Mouse (Mus musculus): ENCODE data around the gene Scin. TPM values are rescaled to one million over a fixed set of nuclear protein-coding genes. Genes with fewer than 3 reads are reported as not detected.

The Scin gene
- polyA plus RNA-seq, 1 experiment from 2014 or later = 0.25 TPM

DNA sequence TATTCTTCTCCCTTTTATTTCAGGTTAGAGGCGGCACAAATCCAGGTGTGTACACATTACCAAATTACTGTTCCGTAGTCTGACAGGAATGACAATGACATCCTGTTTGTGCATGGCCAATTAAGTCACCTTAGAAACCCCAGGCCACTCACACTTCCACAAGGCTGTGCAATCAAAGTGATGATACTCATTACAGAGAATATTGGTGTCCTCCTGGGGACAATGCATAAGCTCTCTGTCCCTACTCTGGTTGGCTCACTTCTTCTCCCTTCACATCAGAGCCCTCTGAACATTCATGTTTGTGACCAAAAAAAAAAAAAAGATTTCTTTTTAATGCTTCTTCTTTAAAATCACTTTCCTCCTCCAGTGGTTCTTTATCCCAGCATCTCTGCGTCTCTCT lies 106.2 kb downstream of the Scin start:
- Histone ChIP-seq H3K9ac (ENCODE audit: low read depth, low read length) (no peak overlapping the region), H3K4me3 (ENCODE audit: low read depth, low read length) (no peak overlapping the region), H3K4me1 (replicated peaks; ENCODE audit: control insufficient read depth, insufficient read depth, low read length) (peaks cover 9% of the 10 kb centered on the region), H3K36me3 (ENCODE audit: control insufficient read depth, insufficient read depth, low read length) (no peaks in the 10 kb centered on the region; the same call in 1 of the 2 replicates), H3K4me2 (peak overlapping the region; percentile 28; the same call in 1 of the 2 replicates), H3K9me3 (ENCODE audit: control insufficient read depth, low read length) (no peaks in the 10 kb centered on the region), H3K27ac (ENCODE audit: low read depth, low read length) (peak overlapping the region; percentile 84), H3K27me3 (replicated peaks; ENCODE audit: control insufficient read depth, insufficient read depth, low read length) (no peaks in the 10 kb centered on the region)
- 90% methylated on average over 3 of the region's 3 CpGs for WGBS
- no peak for DNase-seq (ENCODE audit: low spot score)
- ATAC-seq (replicated peaks; ENCODE audit: low FRiP score) = peak; percentile 32

DNA sequence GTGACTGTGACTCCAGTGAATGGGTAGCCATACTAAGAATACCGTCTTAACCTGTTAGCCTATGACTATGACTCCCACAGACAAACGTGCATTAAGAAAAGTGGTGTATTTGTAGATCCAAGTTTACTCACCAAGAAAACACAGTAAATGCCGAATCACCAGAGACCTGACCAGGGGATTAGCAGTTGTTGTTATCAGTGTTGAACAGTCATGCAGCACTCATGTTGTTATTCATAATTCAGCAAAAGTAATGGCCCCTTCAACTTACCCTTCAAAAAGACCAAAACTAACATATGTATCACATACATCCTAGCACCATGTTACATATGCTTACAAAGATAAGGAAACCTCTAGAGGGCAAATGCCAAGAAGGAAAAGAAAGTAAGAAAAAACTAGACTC lies 106.6 kb downstream of the Scin start:
- H3K9ac ChIP-seq (ENCODE audit: low read depth, low read length) = peak overlapping the region; percentile 26; the same call in 1 of the 2 replicates
- peaks cover 9% of the 10 kb centered on the region for H3K4me1 ChIP-seq (replicated peaks; ENCODE audit: control insufficient read depth, insufficient read depth, low read length)
- H3K27me3 ChIP-seq (replicated peaks; ENCODE audit: control insufficient read depth, insufficient read depth, low read length) = no peaks in the 10 kb centered on the region
- peak overlapping the region; percentile 84 for H3K27ac ChIP-seq (ENCODE audit: low read depth, low read length)
- WGBS = 59% methylated on average over 3 of the region's 3 CpGs
- no peaks in the 10 kb centered on the region; the same call in 1 of the 2 replicates for H3K36me3 ChIP-seq (ENCODE audit: control insufficient read depth, insufficient read depth, low read length)
- no peaks in the 10 kb centered on the region for H3K9me3 ChIP-seq (ENCODE audit: control insufficient read depth, low read length)
- peak overlapping the region; percentile 28 for H3K4me2 ChIP-seq
- ATAC-seq (replicated peaks; ENCODE audit: low FRiP score) (peak; percentile 88), DNase-seq (ENCODE audit: low spot score) (no peak)
- no peak overlapping the region for H3K4me3 ChIP-seq (ENCODE audit: low read depth, low read length)

DNA sequence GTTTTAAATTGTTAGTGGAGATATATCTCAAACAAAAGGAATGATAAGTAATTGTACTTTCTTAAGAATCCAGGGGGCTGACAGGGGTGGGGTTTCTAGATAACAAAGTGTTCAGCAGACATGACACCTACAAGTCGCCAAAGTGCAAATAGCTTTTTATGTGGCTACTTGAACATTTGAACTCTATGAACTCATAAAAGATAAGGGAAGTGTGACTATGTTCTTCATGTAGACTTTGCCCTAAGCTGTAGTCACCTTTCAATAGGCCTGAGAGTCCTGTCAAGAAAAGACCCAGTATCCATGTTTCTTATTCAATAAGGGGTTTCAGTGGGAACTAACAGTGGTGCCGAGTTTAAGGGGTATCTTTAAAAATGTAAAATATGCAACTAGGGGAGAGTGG lies 110.1 kb downstream of the Scin start:
- Histone ChIP-seq H3K4me1 (replicated peaks; ENCODE audit: control insufficient read depth, insufficient read depth, low read length) (peaks cover 9% of the 10 kb centered on the region), H3K4me2 (no peak overlapping the region), H3K27ac (ENCODE audit: low read depth, low read length) (no peak overlapping the region; the same call in 1 of the 2 replicates), H3K9me3 (ENCODE audit: control insufficient read depth, low read length) (no peaks in the 10 kb centered on the region), H3K27me3 (replicated peaks; ENCODE audit: control insufficient read depth, insufficient read depth, low read length) (no peaks in the 10 kb centered on the region), H3K36me3 (ENCODE audit: control insufficient read depth, insufficient read depth, low read length) (no peaks in the 10 kb centered on the region), H3K9ac (ENCODE audit: low read depth, low read length) (no peak overlapping the region), H3K4me3 (ENCODE audit: low read depth, low read length) (no peak overlapping the region)
- DNase-seq (ENCODE audit: low spot score) (no peak), ATAC-seq (replicated peaks; ENCODE audit: low FRiP score) (no peak)
- WGBS = 40% methylated on average over 2 of the region's 2 CpGs

DNA sequence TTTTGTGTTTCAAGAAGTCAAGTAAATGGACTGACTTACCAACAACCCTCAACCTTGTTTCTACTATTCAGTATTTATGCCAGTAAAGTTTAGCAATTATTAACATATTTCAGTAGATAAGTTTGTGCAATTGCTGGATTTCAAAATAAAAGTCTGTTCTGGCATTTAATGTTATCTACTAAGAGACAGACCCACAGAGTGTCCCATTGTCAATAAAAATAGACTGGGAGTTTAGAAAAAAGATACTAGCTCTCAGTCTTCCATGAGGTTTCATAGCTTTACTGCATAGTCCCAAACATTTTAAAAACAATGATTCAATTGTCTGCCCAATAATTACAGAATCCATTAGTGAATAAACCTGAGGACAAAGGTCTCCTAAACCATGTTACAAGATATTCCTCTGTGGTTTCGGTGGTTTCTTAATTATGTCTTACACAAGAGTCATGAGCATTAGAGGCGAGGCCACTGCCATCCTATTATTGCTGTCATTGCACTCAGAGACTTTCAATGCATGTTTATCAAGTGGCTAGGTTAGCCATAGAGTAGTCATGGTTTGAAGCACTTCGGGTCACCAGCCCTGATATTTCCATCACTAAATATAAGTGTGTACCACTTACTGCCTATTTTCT lies 110.9 kb downstream of the Scin start:
- no peak for DNase-seq (ENCODE audit: low spot score)
- 0 out of 2 replicates have a peak, but pooled peaks have one; percentile 35 for ATAC-seq (replicated peaks; ENCODE audit: low FRiP score)
- Histone ChIP-seq H3K4me2 (no peak overlapping the region), H3K4me1 (replicated peaks; ENCODE audit: control insufficient read depth, insufficient read depth, low read length) (peaks cover 6% of the 10 kb centered on the region), H3K9me3 (ENCODE audit: control insufficient read depth, low read length) (no peaks in the 10 kb centered on the region), H3K27me3 (replicated peaks; ENCODE audit: control insufficient read depth, insufficient read depth, low read length) (no peaks in the 10 kb centered on the region), H3K4me3 (ENCODE audit: low read depth, low read length) (no peak overlapping the region), H3K27ac (ENCODE audit: low read depth, low read length) (peak overlapping the region; percentile 52; the same call in 1 of the 2 replicates), H3K36me3 (ENCODE audit: control insufficient read depth, insufficient read depth, low read length) (no peaks in the 10 kb centered on the region), H3K9ac (ENCODE audit: low read depth, low read length) (no peak overlapping the region)
- 68% methylated on average over 3 of the region's 3 CpGs for WGBS

- H3K27me3 ChIP-seq (replicated peaks; ENCODE audit: control insufficient read depth, insufficient read depth, low read length) = no peaks in the 10 kb centered on the region
- H3K36me3 ChIP-seq (ENCODE audit: control insufficient read depth, insufficient read depth, low read length) = no peaks in the 10 kb centered on the region
- no peak overlapping the region for H3K9ac ChIP-seq (ENCODE audit: low read depth, low read length)
- no peak overlapping the region for H3K4me2 ChIP-seq
- ATAC-seq (replicated peaks; ENCODE audit: low FRiP score) (no peak), DNase-seq (ENCODE audit: low spot score) (no peak)
- no peaks in the 10 kb centered on the region for H3K9me3 ChIP-seq (ENCODE audit: control insufficient read depth, low read length)
- H3K4me1 ChIP-seq (replicated peaks; ENCODE audit: control insufficient read depth, insufficient read depth, low read length) = no peaks in the 10 kb centered on the region; the same call in 1 of the 2 replicates
- WGBS = 82% methylated on average over 3 of the region's 3 CpGs
- H3K4me3 ChIP-seq (ENCODE audit: low read depth, low read length) = no peak overlapping the region
- H3K27ac ChIP-seq (ENCODE audit: low read depth, low read length) = no peak overlapping the region
Observed at GRCm38 (mm10) chr12:40022344-40022743, 111.7 kb downstream of the Scin start.

DNA sequence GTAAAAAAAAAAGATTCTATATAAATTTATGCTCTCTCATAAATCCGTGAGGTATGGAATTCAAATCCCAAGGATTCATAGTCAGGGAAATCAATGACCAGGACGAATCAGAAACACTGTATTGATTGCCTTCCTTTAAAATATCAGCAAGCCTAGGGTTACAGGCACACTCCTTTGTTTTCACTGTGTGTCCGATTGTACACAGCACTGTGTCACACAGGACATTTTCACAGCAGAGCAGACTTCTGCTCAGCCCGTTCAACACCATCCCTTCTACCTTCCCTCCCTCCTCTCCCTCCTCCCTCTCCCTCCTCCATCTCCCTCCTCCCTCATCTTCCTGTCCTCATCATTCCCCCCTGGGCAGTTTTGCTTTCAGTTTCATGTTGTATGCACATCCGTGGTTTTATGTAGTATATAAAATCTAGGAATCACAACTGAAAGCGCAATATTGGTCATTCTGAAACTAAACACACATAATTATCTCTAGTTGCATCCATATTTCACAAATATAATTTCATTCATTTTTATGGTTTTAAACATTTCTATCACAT lies 116.0 kb downstream of the Scin start:
- H3K4me3 ChIP-seq (ENCODE audit: low read depth, low read length) = no peak overlapping the region
- no peak for DNase-seq (ENCODE audit: low spot score)
- no peak for ATAC-seq (replicated peaks; ENCODE audit: low FRiP score)
- peaks cover 4% of the 10 kb centered on the region for H3K4me1 ChIP-seq (replicated peaks; ENCODE audit: control insufficient read depth, insufficient read depth, low read length)
- no peak overlapping the region; the same call in 1 of the 2 replicates for H3K27ac ChIP-seq (ENCODE audit: low read depth, low read length)
- H3K4me2 ChIP-seq = no peak overlapping the region
- 80% methylated on average over 6 of the region's 6 CpGs for WGBS
- H3K36me3 ChIP-seq (ENCODE audit: control insufficient read depth, insufficient read depth, low read length) = no peaks in the 10 kb centered on the region
- H3K27me3 ChIP-seq (replicated peaks; ENCODE audit: control insufficient read depth, insufficient read depth, low read length) = no peaks in the 10 kb centered on the region
- H3K9me3 ChIP-seq (ENCODE audit: control insufficient read depth, low read length) = no peaks in the 10 kb centered on the region
- no peak overlapping the region for H3K9ac ChIP-seq (ENCODE audit: low read depth, low read length)

DNA sequence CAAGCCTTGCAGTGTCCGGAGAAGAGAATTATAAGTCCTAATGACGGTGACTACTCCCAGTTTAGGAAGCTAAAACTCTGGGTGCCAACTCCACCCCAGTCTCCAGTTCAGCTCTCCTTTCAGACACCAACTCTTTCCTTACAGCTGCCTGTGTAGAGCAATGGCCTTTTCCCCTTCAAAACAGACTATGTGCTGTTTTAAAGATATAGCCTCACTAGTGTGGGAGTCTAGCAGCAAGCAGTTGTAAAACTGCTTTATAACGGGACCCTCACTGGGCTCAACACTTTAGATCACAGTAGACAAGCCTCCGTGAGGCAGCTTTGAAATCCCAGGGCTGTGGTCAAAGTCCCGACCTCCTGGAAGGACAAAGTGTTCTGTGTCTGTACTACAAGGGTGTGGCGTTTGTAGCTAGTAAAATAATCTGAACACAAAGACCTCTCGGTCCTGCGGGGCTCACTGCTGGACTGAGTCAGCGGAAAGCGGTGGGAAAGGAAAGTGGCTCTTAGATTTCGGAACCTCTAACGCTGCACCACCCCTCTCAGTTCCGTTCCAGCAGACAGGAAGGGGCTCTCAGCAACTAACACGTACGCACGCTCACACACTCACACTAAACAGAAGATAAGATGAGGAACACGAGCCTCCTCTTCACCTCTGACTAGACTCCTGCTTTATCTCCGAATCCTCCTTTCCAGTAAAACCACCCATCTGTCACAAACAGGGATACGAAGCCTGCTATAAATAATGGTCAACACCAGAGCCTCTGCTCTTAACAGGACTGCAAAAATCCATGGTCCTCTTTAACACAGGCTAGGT lies 117.2 kb downstream of the Scin start:
- ATAC-seq (replicated peaks; ENCODE audit: low FRiP score) = peak; percentile 85
- Histone ChIP-seq H3K27ac (ENCODE audit: low read depth, low read length) (peak overlapping the region; percentile 60), H3K4me2 (peak overlapping the region; percentile 61), H3K36me3 (ENCODE audit: control insufficient read depth, insufficient read depth, low read length) (no peaks in the 10 kb centered on the region), H3K27me3 (replicated peaks; ENCODE audit: control insufficient read depth, insufficient read depth, low read length) (no peaks in the 10 kb centered on the region), H3K9ac (ENCODE audit: low read depth, low read length) (peak overlapping the region; percentile 59), H3K4me3 (ENCODE audit: low read depth, low read length) (peak overlapping the region; percentile 36), H3K9me3 (ENCODE audit: control insufficient read depth, low read length) (no peaks in the 10 kb centered on the region), H3K4me1 (replicated peaks; ENCODE audit: control insufficient read depth, insufficient read depth, low read length) (peaks cover 4% of the 10 kb centered on the region)
- DNase-seq (ENCODE audit: low spot score) = peak; percentile 63
- WGBS = 20% methylated on average over 19 of the region's 19 CpGs

- H3K4me2 ChIP-seq = no peak overlapping the region; the same call in 1 of the 2 replicates
Observed at GRCm38 (mm10) chr12:40016068-40016467, 118.0 kb downstream of the Scin start.

More at GRCm38 (mm10) chr12:40016068-40016467, 118.0 kb downstream of the Scin start:
- 83% methylated on average over 9 of the region's 9 CpGs for WGBS
- no peak for ATAC-seq (replicated peaks; ENCODE audit: low FRiP score)
- Histone ChIP-seq H3K4me1 (replicated peaks; ENCODE audit: control insufficient read depth, insufficient read depth, low read length) (peaks cover 4% of the 10 kb centered on the region), H3K36me3 (ENCODE audit: control insufficient read depth, insufficient read depth, low read length) (no peaks in the 10 kb centered on the region), H3K9me3 (ENCODE audit: control insufficient read depth, low read length) (no peaks in the 10 kb centered on the region), H3K9ac (ENCODE audit: low read depth, low read length) (no peak overlapping the region), H3K27me3 (replicated peaks; ENCODE audit: control insufficient read depth, insufficient read depth, low read length) (no peaks in the 10 kb centered on the region), H3K4me3 (ENCODE audit: low read depth, low read length) (no peak overlapping the region), H3K27ac (ENCODE audit: low read depth, low read length) (peak overlapping the region; percentile 60; the same call in 1 of the 2 replicates)
- no peak for DNase-seq (ENCODE audit: low spot score)
